Comparison of ENCODE assay signal across 7 mouse cellular contexts in genomic region chr4:132309140-132309848, GRCm38 (mm10). TPM values are rescaled to one million over a fixed set of nuclear protein-coding genes. Genes with fewer than 3 reads are reported as not detected.
DNase-seq lines count a peak whose midpoint lies in the region; ATAC-seq and TF ChIP-seq lines count a peak whose summit lies in the region.

No protein-coding gene starts in this region.

- peak overlapping the region; percentile 83 for H3K27ac ChIP-seq in lung, embryonic 15.5 days
- peak overlapping the region; percentile 57; the same call in 1 of the 2 replicates for H3K27ac ChIP-seq in bone marrow, adult 2 months (ENCODE audit: control insufficient read depth, insufficient read depth, low read depth, low read length, poor library complexity)
- H3K27ac ChIP-seq in forebrain, embryonic 15.5 days (replicated peaks) = peak overlapping the region; percentile 93
- peak overlapping the region; percentile 91 for H3K27ac ChIP-seq in limb, embryonic 14.5 days (replicated peaks; ENCODE audit: low read depth, low read length)

- H3K4me2 ChIP-seq in lung, embryonic 15.5 days = peak overlapping the region; percentile 69
- H3K4me2 ChIP-seq in forebrain, embryonic 15.5 days (replicated peaks) = peak overlapping the region; percentile 74
- H3K4me2 ChIP-seq in limb, embryonic 14.5 days (replicated peaks; ENCODE audit: low read depth, low read length, severe bottlenecking) = peak overlapping the region; percentile 90

- no peak for TF ChIP-seq POLR2A in bone marrow, adult 2 months (IDR thresholded peaks at IDR 0.05; ENCODE audit: borderline replicate concordance, control insufficient read depth, low read depth, low read length)
- no peak for TF ChIP-seq POLR2A in limb, embryonic 14.5 days (IDR thresholded peaks at IDR 0.05; ENCODE audit: borderline replicate concordance, extremely low read depth, insufficient read depth, insufficient read length)

- H3K9ac ChIP-seq in lung, embryonic 15.5 days = peak overlapping the region; percentile 85
- H3K9ac ChIP-seq in forebrain, embryonic 15.5 days (replicated peaks) = peak overlapping the region; percentile 96
- peak overlapping the region; percentile 86 for H3K9ac ChIP-seq in limb, embryonic 14.5 days (ENCODE audit: low read depth, low read length, severe bottlenecking)

- H3K36me3 ChIP-seq in lung, embryonic 15.5 days = peaks cover 37% of the 10 kb centered on the region
- H3K36me3 ChIP-seq in forebrain, embryonic 15.5 days = peaks cover 42% of the 10 kb centered on the region
- H3K36me3 ChIP-seq in limb, embryonic 14.5 days (ENCODE audit: control insufficient read depth, insufficient read depth, low read length) = peaks cover 45% of the 10 kb centered on the region

- WGBS in lung, embryonic 15.5 days = 1% methylated on average over 15 of the region's 15 CpGs
- under 1% methylated on average over 15 of the region's 15 CpGs for WGBS in bone marrow, adult 2 months
- WGBS in forebrain, embryonic 15.5 days = 2% methylated on average over 15 of the region's 15 CpGs
- whole genome bisulfite sequencing in limb, embryonic 14.5 days = under 1% methylated on average over 15 of the region's 15 CpGs

- peaks cover 8% of the 10 kb centered on the region for H3K4me1 ChIP-seq in lung, embryonic 15.5 days
- peaks cover 2% of the 10 kb centered on the region for H3K4me1 ChIP-seq in bone marrow, adult 2 months (ENCODE audit: control insufficient read depth, insufficient read depth, low read length)
- peaks cover 10% of the 10 kb centered on the region for H3K4me1 ChIP-seq in forebrain, embryonic 15.5 days
- peaks cover 7% of the 10 kb centered on the region; the same call in 1 of the 2 replicates for H3K4me1 ChIP-seq in limb, embryonic 14.5 days (ENCODE audit: control insufficient read depth, insufficient read depth, low read length)

- H3K9me3 ChIP-seq in lung, embryonic 15.5 days = no peaks in the 10 kb centered on the region
- H3K9me3 ChIP-seq in forebrain, embryonic 15.5 days = no peaks in the 10 kb centered on the region
- H3K9me3 ChIP-seq in limb, embryonic 14.5 days (ENCODE audit: control insufficient read depth, low read length) = no peaks in the 10 kb centered on the region

- no peak for DNase-seq in lung, postnatal 14 days
- peak; percentile 35 for DNase-seq in limb, embryonic 14.5 days (ENCODE audit: low spot score)
- DNase-seq in natural killer cell, adult 2 months (ENCODE audit: low spot score in 2 of 2) = peak; percentile 52 to 64
- no peak for DNase-seq in gastrocnemius, postnatal 10 days

- peak overlapping the region; percentile 81 for H3K4me3 ChIP-seq in lung, embryonic 15.5 days
- H3K4me3 ChIP-seq in bone marrow, adult 2 months (replicated peaks; ENCODE audit: control insufficient read depth, low read depth, low read length) = peak overlapping the region; percentile 93
- peak overlapping the region; percentile 85 for H3K4me3 ChIP-seq in forebrain, embryonic 15.5 days
- peak overlapping the region; percentile 89 for H3K4me3 ChIP-seq in limb, embryonic 14.5 days (replicated peaks; ENCODE audit: low read length)

- TF ChIP-seq CTCF in bone marrow, adult 2 months (IDR thresholded peaks at IDR 0.05; ENCODE audit: control insufficient read depth, insufficient read depth, low read length) = no peak

- no peaks in the 10 kb centered on the region for H3K27me3 ChIP-seq in lung, embryonic 15.5 days
- no peaks in the 10 kb centered on the region for H3K27me3 ChIP-seq in forebrain, embryonic 15.5 days
- H3K27me3 ChIP-seq in limb, embryonic 14.5 days (ENCODE audit: control insufficient read depth, insufficient read depth, low read length) = no peaks in the 10 kb centered on the region

- no peak for ATAC-seq in lung, embryonic 15.5 days (ENCODE audit: borderline replicate concordance, extremely low read depth, low FRiP score, low TSS enrichment)
- no peak for ATAC-seq in forebrain, embryonic 15.5 days (replicated peaks)
- no peak for ATAC-seq in limb, embryonic 14.5 days (ENCODE audit: low FRiP score, low read depth)

RNA-seq across cellular contexts. Expression of gene Rab42, which starts 6.1 kb away (rescaled TPM):
- polyA plus RNA-seq in lung, embryonic 15.5 days (2015; fragmentation: Nextera tagmentation; extraction: Ambion mirVana) = 1.4 and 2.5 TPM in 2 replicates
- polyA plus RNA-seq in bone marrow, adult 2 months (2011; ENCODE audit: insufficient read depth, insufficient read length, low replicate concordance, missing spikeins) = not detected in 2 replicates
- polyA plus RNA-seq in forebrain, embryonic 15.5 days (2015; fragmentation: Nextera tagmentation; extraction: Ambion mirVana) = 0.60 and 1.0 TPM in 2 replicates
- 2.0 TPM in 2 replicates for polyA plus RNA-seq in limb, embryonic 14.5 days (2012; rRNA removed)
- polyA plus RNA-seq in limb, embryonic 14.5 days (2014; fragmentation: Nextera tagmentation; extraction: Ambion mirVana) = 1.0 and 1.2 TPM in 2 replicates
- total RNA-seq in gastrocnemius, postnatal 10 days (2021) = under 1 TPM; 0.72 to 0.87 TPM

RNA-seq across cellular contexts. Expression of gene Trnau1ap, which starts 20.0 kb away (rescaled TPM):
- 67.2 and 75.0 TPM in 2 replicates for polyA plus RNA-seq in lung, embryonic 15.5 days (2015; fragmentation: Nextera tagmentation; extraction: Ambion mirVana)
- polyA plus RNA-seq in bone marrow, adult 2 months (2011; ENCODE audit: insufficient read depth, insufficient read length, low replicate concordance, missing spikeins) = 32.1 and 40.3 TPM in 2 replicates
- polyA plus RNA-seq in forebrain, embryonic 15.5 days (2015; fragmentation: Nextera tagmentation; extraction: Ambion mirVana) = 86.3 and 92.3 TPM in 2 replicates
- polyA plus RNA-seq in limb, embryonic 14.5 days (2012; rRNA removed) = 30.4 and 36.6 TPM in 2 replicates
- polyA plus RNA-seq in limb, embryonic 14.5 days (2014; fragmentation: Nextera tagmentation; extraction: Ambion mirVana) = 74.4 and 77.5 TPM in 2 replicates
- total RNA-seq in gastrocnemius, postnatal 10 days (2021) = 10 to 100 TPM; 16.1 to 21.2 TPM

RNA-seq across cellular contexts. Expression of gene Taf12, which starts 35.1 kb away (rescaled TPM):
- 46.0 and 48.5 TPM in 2 replicates for polyA plus RNA-seq in lung, embryonic 15.5 days (2015; fragmentation: Nextera tagmentation; extraction: Ambion mirVana)
- polyA plus RNA-seq in bone marrow, adult 2 months (2011; ENCODE audit: insufficient read depth, insufficient read length, low replicate concordance, missing spikeins) = 17.0 and 20.5 TPM in 2 replicates
- polyA plus RNA-seq in forebrain, embryonic 15.5 days (2015; fragmentation: Nextera tagmentation; extraction: Ambion mirVana) = 44.6 and 50.5 TPM in 2 replicates
- 24.6 and 31.5 TPM in 2 replicates for polyA plus RNA-seq in limb, embryonic 14.5 days (2012; rRNA removed)
- 47.8 and 52.2 TPM in 2 replicates for polyA plus RNA-seq in limb, embryonic 14.5 days (2014; fragmentation: Nextera tagmentation; extraction: Ambion mirVana)
- total RNA-seq in gastrocnemius, postnatal 10 days (2021) = 10 to 100 TPM; 22.9 to 25.7 TPM

RNA-seq across cellular contexts. Expression of gene Rcc1, which starts 44.1 kb away (rescaled TPM):
- 89.2 and 92.6 TPM in 2 replicates for polyA plus RNA-seq in lung, embryonic 15.5 days (2015; fragmentation: Nextera tagmentation; extraction: Ambion mirVana)
- 48.8 and 58.7 TPM in 2 replicates for polyA plus RNA-seq in bone marrow, adult 2 months (2011; ENCODE audit: insufficient read depth, insufficient read length, low replicate concordance, missing spikeins)
- 53.3 and 55.1 TPM in 2 replicates for polyA plus RNA-seq in forebrain, embryonic 15.5 days (2015; fragmentation: Nextera tagmentation; extraction: Ambion mirVana)
- polyA plus RNA-seq in limb, embryonic 14.5 days (2012; rRNA removed) = 38.7 and 39.4 TPM in 2 replicates
- 41.3 and 42.0 TPM in 2 replicates for polyA plus RNA-seq in limb, embryonic 14.5 days (2014; fragmentation: Nextera tagmentation; extraction: Ambion mirVana)
- total RNA-seq in gastrocnemius, postnatal 10 days (2021) = 10 to 100 TPM; 13.4 to 18.6 TPM

RNA-seq across cellular contexts. Expression of gene Gmeb1, which starts 47.9 kb away (rescaled TPM):
- 35.4 and 38.1 TPM in 2 replicates for polyA plus RNA-seq in lung, embryonic 15.5 days (2015; fragmentation: Nextera tagmentation; extraction: Ambion mirVana)
- polyA plus RNA-seq in bone marrow, adult 2 months (2011; ENCODE audit: insufficient read depth, insufficient read length, low replicate concordance, missing spikeins) = 10.9 and 19.6 TPM in 2 replicates
- polyA plus RNA-seq in forebrain, embryonic 15.5 days (2015; fragmentation: Nextera tagmentation; extraction: Ambion mirVana) = 50.8 and 53.3 TPM in 2 replicates
- 33.8 and 34.2 TPM in 2 replicates for polyA plus RNA-seq in limb, embryonic 14.5 days (2012; rRNA removed)
- polyA plus RNA-seq in limb, embryonic 14.5 days (2014; fragmentation: Nextera tagmentation; extraction: Ambion mirVana) = 28.4 and 34.0 TPM in 2 replicates
- total RNA-seq in gastrocnemius, postnatal 10 days (2021) = 10 to 100 TPM; 11.2 to 12.3 TPM

Comparison
In these comparisons a context has a peak if more than half of its experiments do, and no peak if none do; other contexts are left out.
1. DNase-seq: peak in limb, embryonic 14.5 days (single experiment) and natural killer cell, adult 2 months (2 of 2); none in lung, postnatal 14 days (single experiment) and gastrocnemius, postnatal 10 days (single experiment).
2. Peak in every context shown above with its lines, with median percentiles within 50 percentile points of each other: H3K27ac ChIP-seq, H3K4me2 ChIP-seq, H3K4me3 ChIP-seq and H3K9ac ChIP-seq.